Mouse (Mus musculus) embryonic fibroblast, embryonic 13.5 days (primary cell): Measurements from ENCODE around the gene Snx33. TPM values are rescaled to one million over a fixed set of nuclear protein-coding genes. Genes with fewer than 3 reads are reported as not detected.
A peak's percentile ranks its signal among the peaks of the same experiment; 100 is the strongest.

ENCODE experiments used
- H3K27ac ChIP-seq: 2 replicates; pipeline ENCODE4 v1.5.1; 2012; ENCODE audit warnings: low read length, control low read depth, inconsistent platforms; ENCODE audit not compliant: insufficient read depth
- H3K4me1 ChIP-seq: 2 replicates; pipeline ENCODE4 v1.6.1; 2011; ENCODE audit warnings: low read length; ENCODE audit not compliant: control insufficient read depth, insufficient read depth
- H3K4me3 ChIP-seq: 2 replicates; pipeline ENCODE4 v1.5.1; 2011; ENCODE audit warnings: mild to moderate bottlenecking, control low read depth, low read length; ENCODE audit not compliant: insufficient read depth
- CTCF ChIP-seq: IDR thresholded peaks from 2 replicates; pipeline ENCODE4 v1.5.1; 2011; ENCODE audit warnings: mild to moderate bottlenecking, control low read depth, low read length, moderate library complexity, borderline replicate concordance; ENCODE audit not compliant: insufficient read depth
- POLR2A ChIP-seq: IDR thresholded peaks from 2 replicates; pipeline ENCODE4 v1.6.1; 2011; ENCODE audit warnings: low read depth, mild to moderate bottlenecking, control low read depth, low read length, moderate library complexity
- polyA plus RNA-seq: library from polyadenylated mRNA; stranded (reverse); fragments of >200 nt; gene quantifications from 2 replicates; pipeline ENCODE4 v1.2.4, GENCODE M21; 2011; ENCODE audit warnings: low read depth; ENCODE audit not compliant: missing spikeins, insufficient read length

Gene Snx33
- polyA plus RNA-seq, 1 experiment, result 20.7 TPM

DNA sequence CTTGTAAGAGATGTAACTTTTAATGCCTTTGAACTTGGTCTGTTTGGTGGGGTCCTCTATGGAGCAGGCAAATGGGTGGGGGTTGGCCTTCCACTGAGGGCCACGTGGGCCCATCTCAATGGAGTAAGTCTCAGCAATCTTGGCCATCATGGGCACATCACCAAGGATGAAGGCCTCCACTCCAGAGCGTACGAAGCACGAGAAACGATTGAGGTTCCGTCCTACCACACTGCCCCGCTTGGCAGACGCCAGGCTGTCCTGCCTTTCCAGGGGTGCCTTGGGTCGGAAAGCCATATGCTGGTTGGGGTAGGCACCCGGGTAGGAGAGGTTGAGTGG lies 2.2 kb downstream of the Snx33 start:
- no peak for TF ChIP-seq CTCF
- no peak for TF ChIP-seq POLR2A
- peak overlapping the region; percentile 82 for H3K4me3 ChIP-seq
- H3K4me1 ChIP-seq, result peaks cover 8% of the 10 kb centered on the region
- H3K27ac ChIP-seq, result no peak overlapping the region

DNA sequence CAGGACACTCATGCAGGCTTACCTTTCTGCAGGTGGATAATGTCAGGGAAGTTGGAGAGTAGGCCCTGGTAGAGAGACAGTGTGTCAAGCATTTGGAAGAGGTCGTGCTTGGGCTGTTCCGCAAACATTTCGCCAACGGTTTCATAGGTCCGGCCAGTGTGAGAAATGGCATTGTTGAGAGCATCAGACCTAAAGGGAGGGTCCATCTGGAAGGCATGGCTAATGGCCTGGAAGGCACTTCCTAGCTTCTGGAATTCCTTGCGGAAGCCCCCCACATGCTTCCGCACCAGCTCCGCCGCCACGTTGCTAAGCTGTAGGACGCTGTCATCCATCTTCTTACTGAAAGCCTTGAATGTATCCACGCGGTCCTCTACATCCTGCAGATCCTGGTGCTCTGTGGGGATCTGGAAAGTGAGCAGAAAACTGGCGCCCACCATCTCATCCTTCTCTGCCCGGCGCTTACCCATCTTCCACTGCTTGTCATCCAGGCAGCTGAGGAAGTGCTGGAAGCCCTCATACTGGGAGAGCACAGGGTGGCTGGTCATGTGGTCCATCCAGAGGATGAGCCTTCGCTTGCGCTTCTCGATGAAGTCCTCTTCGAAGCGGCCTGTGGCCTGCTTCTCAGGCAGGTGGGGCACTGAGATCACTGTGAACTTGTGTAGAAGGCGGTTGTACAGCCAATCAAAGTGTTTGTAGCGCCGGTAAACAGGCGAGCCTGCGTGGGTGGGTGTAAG lies 2.7 kb downstream of the Snx33 start:
- H3K4me3 ChIP-seq, result peak overlapping the region; percentile 82
- peak overlapping the region; percentile 56 for H3K27ac ChIP-seq
- peaks cover 8% of the 10 kb centered on the region for H3K4me1 ChIP-seq
- no peak for TF ChIP-seq POLR2A
- no peak for TF ChIP-seq CTCF

DNA sequence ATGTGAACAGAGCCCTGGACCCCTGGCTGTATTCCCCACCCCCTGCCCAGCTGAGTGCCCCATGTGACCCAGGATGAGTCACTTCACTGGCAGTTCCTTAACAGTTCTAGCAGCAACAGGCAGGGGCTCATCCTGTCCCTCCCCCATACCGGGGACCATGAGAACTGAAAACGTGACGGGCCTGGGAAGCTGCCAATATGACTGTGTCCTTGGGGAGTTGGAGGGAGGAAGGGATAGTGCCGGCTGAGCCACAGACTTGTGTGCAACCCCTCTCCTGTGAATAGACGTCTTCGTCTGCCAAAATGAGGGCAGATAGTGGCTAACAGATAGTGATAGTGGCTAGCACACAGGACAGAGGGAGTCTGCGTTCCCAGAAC lies 3.5 kb downstream of the Snx33 start:
- H3K4me1 ChIP-seq, result peaks cover 8% of the 10 kb centered on the region
- TF ChIP-seq CTCF (no peak), POLR2A (peak; percentile 29; the same call in 1 of the 2 replicates)
- H3K27ac ChIP-seq, result peak overlapping the region; percentile 56
- peak overlapping the region; percentile 82 for H3K4me3 ChIP-seq

DNA sequence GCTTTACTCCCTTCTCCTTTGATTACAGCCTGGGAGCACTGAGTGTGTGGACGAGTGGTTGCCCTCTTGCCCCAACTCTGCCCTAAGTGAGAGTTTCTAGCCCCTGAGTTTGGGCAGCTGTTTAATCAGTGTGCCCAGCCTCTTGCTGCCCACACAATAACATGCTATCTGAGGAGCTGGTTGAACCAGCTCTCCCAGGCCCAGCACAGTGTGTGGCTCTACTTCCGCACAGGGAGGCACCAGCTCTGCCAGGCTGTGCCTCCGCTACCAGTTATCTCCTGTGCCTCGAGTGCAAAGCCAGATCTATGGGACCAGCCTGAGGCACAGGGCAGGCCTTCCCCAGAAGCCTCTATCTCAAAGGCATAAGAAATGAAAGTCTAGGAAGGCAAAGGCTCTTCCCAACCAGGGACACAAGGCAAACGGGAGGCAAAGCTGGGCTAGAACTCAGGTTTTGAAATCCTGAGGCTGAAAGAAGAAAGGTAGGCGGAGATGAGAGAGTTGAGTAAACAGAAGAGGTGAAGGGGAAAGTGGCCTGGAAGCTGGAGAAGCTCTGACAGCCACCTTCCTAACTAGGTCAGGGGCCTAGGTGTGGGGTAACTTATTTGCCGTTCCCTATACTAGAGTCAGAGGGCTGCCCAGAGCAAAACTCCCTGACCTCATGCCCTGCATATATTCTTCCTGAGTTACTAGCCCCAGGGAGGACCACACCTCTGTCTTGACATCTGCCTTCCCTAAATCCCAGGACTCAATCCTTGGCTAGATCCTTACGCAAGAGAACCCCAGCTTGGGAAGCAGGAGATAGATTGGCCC lies 4.1 kb downstream of the Snx33 start:
- Histone ChIP-seq H3K4me1 (peaks cover 8% of the 10 kb centered on the region), H3K4me3 (peak overlapping the region; percentile 82), H3K27ac (peak overlapping the region; percentile 48)
- TF ChIP-seq POLR2A (no peak; the same call in 1 of the 2 replicates), CTCF (no peak)

DNA sequence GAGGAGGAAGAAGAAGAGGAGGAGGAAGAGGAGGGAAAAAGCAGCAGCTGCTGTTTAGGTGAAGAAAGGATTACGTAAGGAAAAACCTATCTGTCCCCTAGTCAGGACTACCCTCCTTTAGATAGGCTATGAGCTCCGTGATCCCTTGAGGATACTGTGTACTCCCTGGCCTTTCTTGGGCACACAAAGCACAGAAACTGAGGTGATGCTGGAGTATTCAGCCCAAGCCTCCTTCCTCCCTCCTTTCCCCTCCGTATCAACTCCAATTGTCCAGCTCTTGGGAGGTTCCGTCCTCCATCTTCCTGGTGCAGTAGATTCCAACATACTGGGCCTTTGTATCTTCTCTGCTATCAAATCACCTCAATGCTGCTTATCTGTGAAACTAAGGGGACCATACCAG lies 5.4 kb downstream of the Snx33 start:
- Histone ChIP-seq H3K27ac (no peak overlapping the region), H3K4me3 (no peak overlapping the region), H3K4me1 (peaks cover 8% of the 10 kb centered on the region)
- no peak for TF ChIP-seq CTCF
- TF ChIP-seq POLR2A, result no peak

DNA sequence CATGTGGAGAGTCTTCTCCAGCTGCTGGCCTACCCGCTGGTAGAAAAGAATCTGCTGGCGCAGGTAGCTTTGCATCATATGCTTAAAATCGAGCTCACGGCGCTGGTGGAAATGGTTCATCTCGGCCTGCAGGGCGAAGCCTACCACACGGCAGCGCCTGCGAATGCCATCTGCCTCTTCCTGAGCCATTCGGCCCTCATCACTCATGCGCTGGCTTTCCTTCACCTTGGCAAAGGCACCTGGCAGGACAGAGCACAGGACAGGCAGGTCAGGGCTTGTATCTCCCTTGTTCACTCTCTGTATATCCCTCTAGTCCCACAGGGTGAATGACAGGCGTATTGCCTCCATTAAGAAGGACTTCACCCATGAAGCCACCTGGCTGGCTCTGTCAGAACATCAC lies 9.7 kb downstream of the Snx33 start:
- peaks cover 14% of the 10 kb centered on the region; the same call in 1 of the 2 replicates for H3K4me1 ChIP-seq
- no peak for TF ChIP-seq POLR2A
- no peak for TF ChIP-seq CTCF
- H3K4me3 ChIP-seq, result no peak overlapping the region
- no peak overlapping the region for H3K27ac ChIP-seq

DNA sequence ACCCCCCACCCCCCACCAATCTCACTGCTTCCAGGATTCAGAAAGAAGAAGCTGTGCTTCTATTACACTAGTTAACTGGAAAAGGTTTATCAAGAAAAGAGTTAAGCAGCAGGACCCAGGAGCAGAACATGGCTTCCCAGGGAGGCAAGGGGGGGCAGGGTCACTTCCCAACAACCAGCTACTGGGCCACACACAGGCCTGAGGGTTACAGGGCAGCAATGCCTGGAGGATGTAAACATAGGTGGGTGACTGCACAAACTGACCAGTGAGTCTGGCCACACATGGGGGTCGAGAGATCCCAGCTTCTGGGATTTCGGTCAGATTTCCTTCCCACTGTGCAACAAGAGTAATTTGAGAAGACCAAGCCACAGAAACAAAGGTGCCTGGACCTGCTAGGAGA lies 11.0 kb downstream of the Snx33 start:
- Histone ChIP-seq H3K4me1 (peaks cover 11% of the 10 kb centered on the region; the same call in 1 of the 2 replicates), H3K4me3 (no peak overlapping the region), H3K27ac (no peak overlapping the region)
- TF ChIP-seq POLR2A, result no peak

DNA sequence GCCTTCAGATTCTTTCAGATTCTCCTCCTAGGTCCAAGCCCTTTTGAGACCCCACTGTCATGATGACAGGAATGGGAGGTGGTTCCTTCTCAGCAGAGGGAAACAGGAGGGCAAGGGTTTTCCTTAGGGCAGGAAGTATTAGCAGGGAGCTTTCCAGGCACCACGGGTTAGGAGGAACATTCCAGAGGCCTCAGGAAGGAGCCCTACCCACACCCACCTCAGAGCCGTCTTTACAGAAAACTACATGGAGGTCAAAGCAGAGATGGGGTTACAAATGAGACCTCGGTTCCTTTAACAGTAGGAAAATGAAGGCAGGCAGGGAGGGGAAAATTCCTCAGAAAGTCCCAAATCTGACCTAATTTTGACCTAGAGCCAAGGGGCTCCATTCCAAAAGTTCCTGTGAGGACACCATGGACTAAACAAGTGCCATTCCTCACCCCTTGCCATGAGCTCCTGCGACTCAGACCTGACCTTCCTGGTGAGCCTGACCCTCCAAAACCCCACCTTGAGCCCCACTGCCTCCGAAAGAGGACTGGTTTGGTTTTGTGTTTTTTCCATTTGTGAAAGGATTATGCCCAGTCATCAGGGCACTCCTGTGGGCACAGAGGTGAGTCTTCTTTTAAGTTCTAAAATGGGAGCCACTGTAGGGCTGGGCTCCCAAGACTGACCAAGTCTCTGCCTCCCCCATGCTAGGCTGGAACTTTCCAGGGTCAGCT lies 12.3 kb downstream of the Snx33 start:
- peaks cover 11% of the 10 kb centered on the region; the same call in 1 of the 2 replicates for H3K4me1 ChIP-seq
- H3K27ac ChIP-seq, result no peak overlapping the region
- H3K4me3 ChIP-seq, result no peak overlapping the region
- TF ChIP-seq POLR2A, result no peak
- TF ChIP-seq CTCF, result no peak

DNA sequence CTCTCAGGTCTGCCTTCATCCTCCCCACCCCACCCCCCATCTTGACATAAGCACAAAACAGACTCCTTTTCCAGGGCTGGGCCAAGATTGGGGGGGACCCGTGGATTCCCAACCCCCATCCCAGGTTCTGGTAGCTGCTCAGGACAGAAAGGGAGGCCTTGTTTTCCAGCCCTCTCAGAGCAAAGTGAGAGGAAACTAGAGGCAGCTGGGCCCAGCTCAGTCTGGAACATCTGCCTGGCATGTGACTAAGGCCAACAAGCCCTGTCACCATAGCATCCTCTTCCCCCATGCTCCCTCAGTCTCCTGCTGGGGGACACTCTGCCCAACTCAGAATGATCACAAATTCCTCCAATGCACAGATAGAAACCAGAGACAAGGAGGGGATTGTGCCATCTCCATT lies 13.1 kb downstream of the Snx33 start:
- no peak overlapping the region for H3K4me3 ChIP-seq
- TF ChIP-seq CTCF, result no peak
- TF ChIP-seq POLR2A, result no peak
- H3K4me1 ChIP-seq, result peaks cover 11% of the 10 kb centered on the region; the same call in 1 of the 2 replicates
- H3K27ac ChIP-seq, result no peak overlapping the region
